Mouse (Mus musculus): ENCODE data around the gene Nostrin. TPM values are rescaled to one million over a fixed set of nuclear protein-coding genes. Genes with fewer than 3 reads are reported as not detected.

Nostrin gene
- 1.0 TPM in 1 of 2 replicates, not detected in the other for total RNA-seq (2017)

DNA sequence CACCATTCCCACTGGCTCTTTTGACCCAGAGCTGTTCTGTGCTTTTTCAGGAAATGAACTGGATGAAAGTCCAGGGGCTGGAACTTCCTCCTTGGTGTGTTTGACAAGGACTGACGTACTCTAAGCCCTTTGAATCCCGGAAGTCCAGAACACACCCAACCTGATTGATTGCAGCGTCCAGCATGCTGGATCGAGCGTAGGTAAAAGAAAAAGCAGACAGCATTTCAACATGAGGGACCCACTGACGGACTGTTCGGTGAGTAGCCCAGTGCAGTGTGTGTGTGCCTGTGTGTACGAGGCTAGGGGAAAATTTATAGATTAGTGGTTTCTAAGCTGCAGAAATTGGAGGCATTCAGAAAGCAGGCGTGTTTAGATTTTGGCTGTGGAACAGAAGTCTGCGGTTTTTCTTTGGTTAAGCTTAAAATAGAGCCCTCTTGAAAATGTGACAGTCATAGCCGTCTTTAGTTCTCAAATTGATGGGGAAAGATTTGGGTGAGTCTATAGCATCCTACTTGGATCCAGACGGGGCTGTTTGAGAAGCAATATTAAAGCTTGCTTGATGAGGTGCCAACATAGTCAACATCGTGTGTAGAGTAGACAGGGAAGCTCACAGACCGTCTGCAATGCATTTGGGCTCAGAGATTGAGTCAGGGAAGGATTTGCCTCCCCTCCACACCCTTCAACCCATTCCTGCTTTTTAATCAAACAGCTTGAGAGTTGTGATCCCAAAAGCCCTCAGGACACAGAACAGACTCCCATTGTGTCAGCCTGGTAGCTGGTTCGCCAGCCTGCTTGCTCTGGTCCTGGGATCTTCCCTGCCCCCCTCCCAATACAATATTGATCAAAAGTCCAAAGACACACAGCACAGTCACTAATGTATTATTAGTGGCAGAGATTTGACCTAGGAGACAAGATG, at the start of gene Nostrin:
Nostrin (plus strand) TSS at position 140 of the 916 bp plus-strand sequence.
- ATAC-seq (replicated peaks in 1 of 2; ENCODE audit: insufficient read depth in 1 of 2, low FRiP score in 2 of 2, low TSS enrichment in 1 of 2, low read depth in 1 of 2, poor library complexity in 2 of 2, severe bottlenecking in 2 of 2): peak; percentile 66 to 67

DNA sequence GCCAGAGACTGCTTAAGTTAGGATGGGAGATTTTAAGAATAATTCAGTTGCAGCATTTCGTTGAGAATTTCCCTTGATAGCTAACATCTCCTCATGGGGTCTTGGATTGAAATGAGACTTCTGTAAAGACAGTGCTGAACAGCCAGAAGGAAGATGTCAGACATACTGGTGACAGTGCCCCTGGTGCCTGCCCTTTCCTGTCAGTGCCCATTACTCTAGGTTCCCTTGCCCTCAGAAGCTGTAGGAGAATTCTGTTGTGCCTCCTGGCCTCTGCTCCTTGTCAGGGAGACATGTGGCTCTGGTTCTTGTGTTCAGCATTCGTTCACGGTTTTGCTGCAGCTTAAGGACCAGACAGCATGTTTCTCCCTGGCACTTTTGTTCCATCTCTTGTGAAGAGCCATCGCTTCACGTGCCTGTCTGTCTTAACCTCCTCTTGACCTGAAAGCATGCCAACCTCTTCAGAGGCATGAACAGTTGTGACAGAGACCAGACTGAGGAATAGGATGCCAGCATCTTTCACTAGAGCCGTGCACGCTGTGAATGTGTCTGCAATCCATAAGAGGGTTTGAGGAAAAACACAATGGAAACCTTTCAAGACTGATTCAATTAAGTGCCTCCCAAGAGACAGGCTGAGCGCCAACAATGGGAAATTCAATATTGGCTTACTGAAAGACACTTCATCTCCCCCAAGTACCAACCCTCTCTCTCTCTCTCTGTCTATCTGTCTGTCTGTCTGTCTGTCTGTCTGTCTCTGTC, 48.9 kb upstream of the Nostrin start:
- no peak for ATAC-seq (replicated peaks in 1 of 2; ENCODE audit: insufficient read depth in 1 of 2, low FRiP score in 2 of 2, low TSS enrichment in 1 of 2, low read depth in 1 of 2, poor library complexity in 2 of 2, severe bottlenecking in 2 of 2)

DNA sequence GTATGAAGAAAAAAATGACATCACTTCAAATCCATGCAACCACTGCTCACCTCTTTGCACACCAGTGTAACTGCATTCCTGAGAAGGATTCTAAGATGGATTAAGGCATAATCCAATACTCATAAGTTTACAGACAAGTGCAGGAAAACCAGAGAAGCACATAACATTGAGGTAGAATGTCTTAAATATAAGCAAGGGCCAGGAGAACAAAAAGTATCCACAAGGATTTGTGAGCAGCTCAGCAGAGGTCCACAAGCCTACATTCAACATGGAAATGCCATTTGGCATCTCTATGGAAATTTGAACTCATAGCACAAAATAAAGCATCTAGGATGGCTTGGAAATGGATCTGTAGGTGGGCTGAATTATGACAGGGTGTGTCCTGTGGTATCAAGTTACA, 39.8 kb upstream of the Nostrin start:
- no peak for ATAC-seq (replicated peaks in 1 of 2; ENCODE audit: insufficient read depth in 1 of 2, low FRiP score in 2 of 2, low TSS enrichment in 1 of 2, low read depth in 1 of 2, poor library complexity in 2 of 2, severe bottlenecking in 2 of 2)

DNA sequence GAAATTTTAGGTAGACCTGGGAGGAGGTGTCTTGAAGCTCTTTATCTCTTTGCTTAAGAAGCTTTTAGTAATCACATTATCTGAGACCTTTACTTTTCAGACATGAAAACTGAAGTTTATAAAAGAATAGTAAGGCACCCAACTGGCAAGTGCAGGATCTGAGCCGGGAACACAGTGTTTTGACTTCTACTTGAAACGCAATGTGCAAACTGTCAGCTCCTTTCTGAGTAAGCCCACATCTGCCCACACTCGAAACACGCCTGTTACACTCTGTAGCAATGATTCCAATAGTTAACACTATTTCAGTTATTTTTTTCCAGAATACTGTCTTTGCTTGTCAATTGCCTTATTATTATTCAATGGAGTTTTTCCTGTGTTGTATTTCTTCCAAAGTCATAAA, 38.8 kb upstream of the Nostrin start:
- no peak for ATAC-seq (replicated peaks in 1 of 2; ENCODE audit: insufficient read depth in 1 of 2, low FRiP score in 2 of 2, low TSS enrichment in 1 of 2, low read depth in 1 of 2, poor library complexity in 2 of 2, severe bottlenecking in 2 of 2)

DNA sequence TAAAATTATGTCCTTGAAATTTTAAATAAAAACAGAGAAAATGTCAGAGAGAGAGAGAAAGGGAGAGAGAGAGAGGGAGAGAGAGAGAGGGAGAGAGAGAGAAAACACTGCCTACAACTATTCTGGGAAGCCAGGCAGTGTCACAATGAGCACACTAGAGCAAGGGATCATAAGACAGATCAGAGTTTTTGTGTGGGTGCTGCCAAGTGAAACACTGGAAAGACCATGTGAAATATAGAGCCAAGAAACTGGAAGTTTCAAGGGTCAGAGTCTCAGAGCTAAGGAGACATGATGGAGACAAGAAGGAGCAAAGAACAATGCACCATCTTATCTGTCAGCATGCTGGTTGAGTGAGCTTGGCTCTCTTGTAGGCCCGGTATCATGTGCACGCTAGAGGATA, 38.1 kb upstream of the Nostrin start:
- ATAC-seq (replicated peaks in 1 of 2; ENCODE audit: insufficient read depth in 1 of 2, low FRiP score in 2 of 2, low TSS enrichment in 1 of 2, low read depth in 1 of 2, poor library complexity in 2 of 2, severe bottlenecking in 2 of 2): no peak

DNA sequence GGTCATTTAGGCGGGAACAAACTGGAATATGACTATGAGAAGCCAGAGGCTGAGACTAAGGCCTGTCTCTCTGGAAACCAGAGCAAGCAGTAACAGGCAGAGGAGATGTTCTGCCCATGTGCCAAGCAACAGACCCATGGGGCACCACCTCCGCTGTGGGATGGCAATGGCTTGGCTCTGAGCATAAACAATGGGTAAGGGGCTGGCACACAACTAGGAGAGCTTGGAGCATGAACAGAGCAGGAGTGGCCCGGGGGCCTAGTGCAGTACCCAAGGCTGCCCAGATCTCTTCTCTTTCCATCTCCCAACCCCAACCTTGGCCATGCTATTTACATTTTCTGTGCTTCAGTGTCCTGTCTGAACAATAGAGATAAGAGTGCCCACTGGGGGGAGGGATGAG, 36.9 kb upstream of the Nostrin start:
- no peak for ATAC-seq (replicated peaks in 1 of 2; ENCODE audit: insufficient read depth in 1 of 2, low FRiP score in 2 of 2, low TSS enrichment in 1 of 2, low read depth in 1 of 2, poor library complexity in 2 of 2, severe bottlenecking in 2 of 2)

DNA sequence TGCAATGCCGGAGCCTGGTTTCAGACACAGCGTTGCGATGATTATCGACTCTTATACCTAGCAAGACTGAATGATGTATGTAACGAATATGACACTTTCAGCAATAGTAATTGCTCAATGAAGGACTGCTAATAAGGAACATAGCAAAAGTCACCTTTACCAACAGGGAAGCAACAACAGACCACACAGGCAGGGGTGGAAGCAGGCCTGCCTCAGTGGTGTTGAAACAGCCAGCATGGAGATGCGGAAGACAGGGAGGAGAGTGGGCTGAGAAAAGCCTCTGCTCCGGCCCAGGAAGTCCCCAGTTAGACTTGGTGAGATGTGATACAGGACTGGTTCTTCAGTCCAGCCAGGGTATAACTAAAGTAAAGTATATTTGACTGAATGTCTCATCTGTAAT, 36.5 kb upstream of the Nostrin start:
- ATAC-seq (replicated peaks in 1 of 2; ENCODE audit: insufficient read depth in 1 of 2, low FRiP score in 2 of 2, low TSS enrichment in 1 of 2, low read depth in 1 of 2, poor library complexity in 2 of 2, severe bottlenecking in 2 of 2): peak in 1 of 2 experiments; percentile 56; a peak in 1 of 4 replicates

DNA sequence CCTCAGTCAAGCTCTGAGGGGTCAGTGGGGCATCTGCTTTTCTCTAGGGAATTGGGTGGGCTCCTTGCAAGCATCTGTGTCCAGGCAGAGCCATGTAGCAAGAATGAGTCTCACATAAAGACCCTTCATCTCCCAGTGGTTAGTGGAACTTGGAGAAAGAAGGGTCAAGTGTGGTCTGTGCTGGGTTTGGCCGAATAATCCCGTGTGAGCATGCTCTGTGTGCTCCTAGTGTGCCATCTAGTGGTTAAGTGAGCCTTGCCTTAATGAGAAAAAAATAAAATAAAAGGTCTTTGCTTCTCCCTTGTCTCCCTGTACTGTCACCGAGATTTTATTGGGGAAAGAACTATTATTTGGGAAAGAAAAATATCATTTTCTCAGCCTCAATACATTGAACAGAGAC, 34.9 kb upstream of the Nostrin start:
- ATAC-seq (replicated peaks in 1 of 2; ENCODE audit: insufficient read depth in 1 of 2, low FRiP score in 2 of 2, low TSS enrichment in 1 of 2, low read depth in 1 of 2, poor library complexity in 2 of 2, severe bottlenecking in 2 of 2): peak; percentile 61 to 80; a peak in 3 of 4 replicates

DNA sequence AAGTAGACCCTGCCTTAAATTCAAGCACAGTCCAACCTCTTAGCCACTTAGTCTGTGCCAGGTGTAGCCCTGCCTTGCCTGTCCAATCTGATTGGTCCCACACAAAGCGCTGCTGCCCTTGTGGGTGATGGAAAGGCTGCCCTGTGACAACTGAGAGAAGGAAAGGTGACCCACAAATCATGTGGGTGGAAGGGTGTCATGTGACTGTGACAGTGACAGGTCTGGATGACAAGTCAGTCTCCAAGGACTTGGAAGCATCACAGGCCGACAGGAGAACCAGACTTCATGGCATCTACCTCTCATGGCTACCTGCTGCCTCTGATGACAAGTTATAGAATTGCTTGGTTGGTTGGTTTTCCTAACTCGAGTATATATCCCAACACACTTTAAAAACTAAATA, 32.1 kb upstream of the Nostrin start:
- no peak for ATAC-seq (replicated peaks in 1 of 2; ENCODE audit: insufficient read depth in 1 of 2, low FRiP score in 2 of 2, low TSS enrichment in 1 of 2, low read depth in 1 of 2, poor library complexity in 2 of 2, severe bottlenecking in 2 of 2)

DNA sequence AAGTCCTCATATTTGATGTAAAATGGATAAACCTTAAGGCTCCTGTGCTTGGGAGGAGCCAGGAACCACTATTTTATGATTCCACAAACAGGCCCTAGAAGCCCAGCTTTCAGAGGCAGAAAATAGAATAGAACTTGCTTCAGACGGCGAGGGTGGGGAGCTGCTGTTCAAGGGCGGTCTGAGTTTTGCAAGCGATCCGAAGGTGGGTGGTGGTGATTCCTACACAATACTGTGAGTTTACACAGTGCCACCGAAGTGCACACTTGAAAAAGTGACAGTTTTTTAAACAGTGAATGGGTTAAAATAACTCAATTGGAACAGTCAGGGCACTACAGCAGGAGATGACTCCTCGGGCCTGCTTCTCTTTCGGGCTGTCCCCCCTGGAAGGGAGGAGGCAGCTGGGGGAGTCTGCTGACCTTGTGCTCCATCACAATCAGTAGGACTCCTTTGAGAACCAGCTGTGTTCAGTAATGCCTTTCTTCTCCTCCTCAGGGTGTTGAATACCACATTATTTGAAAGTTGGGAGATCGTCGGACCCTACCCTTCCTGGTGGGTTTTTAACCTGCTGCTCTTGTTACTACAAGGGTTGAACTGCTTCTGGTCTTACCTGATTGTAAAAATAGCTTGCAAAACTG, 31.0 kb upstream of the Nostrin start:
- ATAC-seq (replicated peaks in 1 of 2; ENCODE audit: insufficient read depth in 1 of 2, low FRiP score in 2 of 2, low TSS enrichment in 1 of 2, low read depth in 1 of 2, poor library complexity in 2 of 2, severe bottlenecking in 2 of 2): no peak

DNA sequence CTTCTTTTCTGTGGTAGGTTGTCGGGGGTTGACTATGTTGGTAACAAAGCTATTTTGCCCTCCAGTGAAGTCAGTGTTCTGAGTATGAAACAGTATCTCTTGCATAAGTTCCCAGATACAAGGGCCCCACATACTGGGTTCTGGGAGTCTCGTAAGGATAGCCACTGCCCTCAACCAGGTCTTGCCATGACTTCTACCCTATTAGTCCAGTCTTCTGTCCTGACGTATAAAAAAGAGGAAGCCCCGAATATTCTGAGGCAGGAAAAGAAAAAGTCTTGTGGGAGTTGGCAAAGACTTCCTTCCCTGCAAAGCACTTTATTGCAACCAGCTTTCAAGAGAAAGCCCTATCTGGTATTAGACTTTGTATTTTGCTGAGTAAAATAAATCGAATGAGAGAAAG, 26.4 kb upstream of the Nostrin start:
- ATAC-seq (replicated peaks in 1 of 2; ENCODE audit: insufficient read depth in 1 of 2, low FRiP score in 2 of 2, low TSS enrichment in 1 of 2, low read depth in 1 of 2, poor library complexity in 2 of 2, severe bottlenecking in 2 of 2): peak; percentile 70 to 78

DNA sequence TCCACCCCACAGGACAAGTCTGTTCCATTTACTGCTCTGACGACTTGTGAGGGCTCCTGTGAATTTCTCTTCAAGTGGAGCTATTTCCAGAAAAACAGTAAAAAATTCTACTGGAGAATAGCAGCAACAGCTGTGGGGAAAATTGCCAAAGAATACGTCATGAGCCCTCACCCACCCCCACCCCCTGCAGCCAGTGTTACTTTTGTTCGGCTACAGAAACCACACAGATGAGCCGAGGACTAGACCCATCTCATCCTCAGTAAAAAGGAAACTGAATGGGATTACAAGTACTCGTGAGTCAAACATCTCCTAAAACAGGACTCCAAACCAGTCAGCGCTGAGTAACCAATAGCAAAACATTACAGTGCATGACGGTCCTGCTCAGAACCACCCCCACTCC, 25.9 kb upstream of the Nostrin start:
- ATAC-seq (replicated peaks in 1 of 2; ENCODE audit: insufficient read depth in 1 of 2, low FRiP score in 2 of 2, low TSS enrichment in 1 of 2, low read depth in 1 of 2, poor library complexity in 2 of 2, severe bottlenecking in 2 of 2): peak; percentile 18 to 23; a peak in 1 of 4 replicates

DNA sequence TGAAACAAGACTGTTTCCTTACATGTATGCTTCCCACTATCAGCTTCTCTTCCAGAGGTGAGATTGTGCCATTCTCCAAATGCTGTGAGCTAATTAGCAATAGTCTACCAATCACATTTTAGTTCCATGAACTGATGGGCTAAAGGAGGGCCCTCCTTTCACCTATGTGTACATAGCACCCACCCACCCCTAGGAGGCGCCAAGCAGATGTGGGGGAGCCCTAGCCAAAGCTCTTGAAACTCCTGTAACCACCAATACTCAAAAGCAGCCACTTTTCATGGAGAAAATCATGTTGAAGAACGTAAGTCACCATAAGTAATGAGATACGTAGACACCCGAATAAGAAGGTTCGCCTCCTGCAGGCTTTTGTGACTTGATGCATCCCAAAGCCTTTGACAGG, 23.0 kb upstream of the Nostrin start:
- ATAC-seq (replicated peaks in 1 of 2; ENCODE audit: insufficient read depth in 1 of 2, low FRiP score in 2 of 2, low TSS enrichment in 1 of 2, low read depth in 1 of 2, poor library complexity in 2 of 2, severe bottlenecking in 2 of 2): no peak

DNA sequence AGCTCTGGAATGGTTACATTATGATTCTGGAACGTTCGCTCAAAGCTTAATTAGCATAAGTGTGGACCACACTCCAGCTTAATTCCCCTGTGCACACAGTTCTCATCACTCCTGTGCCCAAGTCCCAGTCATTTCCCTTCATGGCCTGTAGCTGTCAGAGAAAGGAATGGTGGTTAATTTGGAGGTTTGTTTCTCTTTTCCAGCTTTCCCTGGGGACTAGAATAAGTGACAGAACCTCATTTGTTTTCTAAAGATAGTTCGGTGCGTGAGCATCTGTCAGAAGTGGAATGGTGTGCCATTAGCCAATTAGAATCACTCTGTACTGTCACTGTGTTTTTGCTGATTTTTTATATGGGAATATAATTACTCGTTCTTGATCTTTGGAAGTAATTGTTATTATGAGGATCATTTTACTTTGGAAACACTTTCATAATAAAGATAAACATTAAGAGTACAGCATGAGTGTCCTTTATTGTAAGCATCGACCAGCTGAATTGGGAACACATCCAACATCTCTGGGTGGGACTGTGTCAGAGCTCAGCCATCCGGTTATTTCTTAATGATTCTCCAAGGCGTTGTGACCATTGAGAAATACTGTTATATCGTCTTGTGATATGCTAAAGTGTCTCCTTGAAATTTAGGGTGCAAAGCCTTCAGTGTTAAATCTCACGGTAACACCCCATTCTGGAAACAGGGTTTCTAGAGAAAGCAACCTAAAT, 21.6 kb upstream of the Nostrin start:
- no peak for ATAC-seq (replicated peaks in 1 of 2; ENCODE audit: insufficient read depth in 1 of 2, low FRiP score in 2 of 2, low TSS enrichment in 1 of 2, low read depth in 1 of 2, poor library complexity in 2 of 2, severe bottlenecking in 2 of 2)

DNA sequence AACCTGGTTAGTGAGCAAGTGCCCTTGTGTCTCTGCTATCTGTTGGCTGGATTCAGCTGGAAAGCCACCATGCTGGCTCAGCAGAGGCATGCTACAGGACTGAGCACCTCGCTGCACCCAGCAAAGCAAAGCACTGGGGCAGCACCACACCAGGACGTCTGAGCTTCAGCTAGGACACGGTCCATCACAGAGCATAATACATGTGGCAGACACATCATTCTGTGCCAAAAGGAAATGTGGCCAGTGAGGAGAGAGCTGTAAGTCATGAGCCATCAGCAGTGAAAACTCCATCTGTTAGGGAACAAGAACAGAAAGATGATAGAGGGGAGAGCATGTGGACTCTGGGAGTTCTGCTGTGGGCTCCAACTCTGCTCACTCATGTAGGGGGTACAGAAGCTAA, 19.7 kb upstream of the Nostrin start:
- ATAC-seq (replicated peaks in 1 of 2; ENCODE audit: insufficient read depth in 1 of 2, low FRiP score in 2 of 2, low TSS enrichment in 1 of 2, low read depth in 1 of 2, poor library complexity in 2 of 2, severe bottlenecking in 2 of 2): no peak

DNA sequence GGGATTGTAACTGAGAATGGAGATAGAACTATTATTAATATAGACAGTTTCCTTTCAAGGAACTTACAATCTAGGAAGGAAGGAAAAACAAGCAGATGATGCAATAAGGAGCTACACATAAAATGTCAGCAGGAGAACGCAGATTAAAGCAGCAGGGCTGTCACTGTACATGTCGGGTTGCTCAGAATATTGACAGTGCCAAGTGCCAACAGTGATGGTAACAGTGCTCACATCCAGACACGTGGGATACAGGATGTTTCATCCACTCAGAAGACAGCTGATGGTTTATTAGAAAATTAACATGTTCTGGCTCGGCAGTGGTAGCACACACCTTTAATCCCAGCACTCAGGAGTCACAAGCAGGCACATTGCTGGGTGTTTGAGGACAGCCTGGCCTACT, 18.8 kb upstream of the Nostrin start:
- no peak for ATAC-seq (replicated peaks in 1 of 2; ENCODE audit: insufficient read depth in 1 of 2, low FRiP score in 2 of 2, low TSS enrichment in 1 of 2, low read depth in 1 of 2, poor library complexity in 2 of 2, severe bottlenecking in 2 of 2)

DNA sequence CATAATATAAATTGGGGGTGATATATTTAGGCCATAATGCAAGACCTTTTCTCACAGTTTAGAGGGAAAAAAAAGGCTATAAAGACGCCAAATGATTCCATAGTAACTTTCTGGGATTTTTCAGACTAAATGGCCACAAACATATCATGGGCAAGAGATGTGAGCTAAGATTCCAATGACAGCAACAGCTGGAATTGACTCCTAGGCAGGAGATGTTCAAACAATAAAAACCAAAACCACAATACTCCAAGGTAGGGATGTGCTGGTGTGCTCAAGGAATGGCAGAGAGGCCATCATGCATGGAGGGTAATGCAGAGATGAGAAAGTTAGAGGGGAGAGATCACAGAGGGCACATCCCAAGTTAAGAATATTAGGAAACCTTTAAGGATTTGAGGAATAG, 16.6 kb upstream of the Nostrin start:
- no peak for ATAC-seq (replicated peaks in 1 of 2; ENCODE audit: insufficient read depth in 1 of 2, low FRiP score in 2 of 2, low TSS enrichment in 1 of 2, low read depth in 1 of 2, poor library complexity in 2 of 2, severe bottlenecking in 2 of 2)

Data from hematopoietic stem cell, adult 5-6 weeks (primary cell).